Mouse (Mus musculus): ENCODE measurements around the gene Fabp2. TPM values are rescaled to one million over a fixed set of nuclear protein-coding genes. Genes with fewer than 3 reads are reported as not detected.
A peak's percentile ranks its signal among the peaks of the same experiment; 100 is the strongest.
"Not testable (repeated sequence)": the region's sequence is repeated elsewhere in the genome, so short reads cannot be mapped to it uniquely, and the experiment has no call there.

Fabp2 gene
- polyA plus RNA-seq, 1 experiment from 2014 or later: not detected

DNA sequence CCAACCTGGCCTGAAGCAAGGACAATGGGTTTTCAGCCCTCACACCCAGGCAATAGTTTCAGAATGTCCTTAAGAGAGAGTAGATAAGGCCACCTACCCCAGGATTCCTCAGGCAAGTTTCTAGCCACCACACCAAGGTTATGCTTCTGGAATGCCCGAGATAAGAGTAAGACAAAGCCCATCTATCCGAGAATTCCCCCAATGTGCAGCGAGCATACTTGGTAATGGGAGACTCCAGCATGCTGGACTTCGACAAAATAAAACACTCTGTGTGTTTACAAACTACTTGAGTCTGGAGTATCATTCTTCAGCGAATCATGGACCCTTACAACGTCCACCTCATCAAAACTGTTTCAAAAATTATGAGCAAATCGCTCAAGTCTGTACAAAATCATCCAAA is 28.3 kb downstream of the Fabp2 start:
- Histone ChIP-seq H3K27me3 (replicated peaks) (no peaks in the 10 kb centered on the region), H3K9me3 (no peaks in the 10 kb centered on the region), H3K4me3 (no peak overlapping the region), H3K36me3 (peaks cover 4% of the 10 kb centered on the region; the same call in 1 of the 2 replicates), H3K9ac (no peak overlapping the region), H3K27ac (no peak overlapping the region), H3K4me1 (0 out of 2 replicates have a peak, but pooled peaks cover 5% of the 10 kb centered on the region), H3K4me2 (replicated peaks) (peak overlapping the region; percentile 54)
- 77% methylated on average over 7 of the region's 7 CpGs for WGBS
- ATAC-seq (ENCODE audit: low FRiP score, low read depth): no peak

GRCm38 (mm10) chr3:122924009-122924914 is 29.4 kb downstream of the Fabp2 start, which contains the start of gene 1810037I17Rik:
1810037I17Rik (plus strand) TSS chr3:122924203.
- Histone ChIP-seq H3K9ac (peak within 1 kb of the TSS; percentile 56), H3K27me3 (replicated peaks) (no peaks in the 10 kb centered on the region), H3K27ac (0 out of 2 replicates have a peak within 1 kb of the TSS, but pooled peaks have one; percentile 10), H3K4me3 (peak within 1 kb of the TSS; percentile 54), H3K4me2 (replicated peaks) (peak within 1 kb of the TSS; percentile 54), H3K36me3 (peaks cover 4% of the 10 kb centered on the region; the same call in 1 of the 2 replicates), H3K4me1 (0 out of 2 replicates have a peak, but pooled peaks cover 5% of the 10 kb centered on the region), H3K9me3 (no peaks in the 10 kb centered on the region)
- under 1% methylated on average over 68 of the region's 68 CpGs for WGBS
- peak; percentile 99 for ATAC-seq (ENCODE audit: low FRiP score, low read depth)

GRCm38 (mm10) chr3:122929723-122930122 is 34.9 kb downstream of the Fabp2 start:
- 0 out of 2 replicates have a peak, but pooled peaks cover 5% of the 10 kb centered on the region for H3K4me1 ChIP-seq
- no peak for ATAC-seq (ENCODE audit: low FRiP score, low read depth)
- 93% methylated on average over 6 of the region's 6 CpGs for WGBS
- no peaks in the 10 kb centered on the region for H3K27me3 ChIP-seq (replicated peaks)
- H3K27ac ChIP-seq: no peak overlapping the region
- H3K9me3 ChIP-seq: no peaks in the 10 kb centered on the region
- H3K4me2 ChIP-seq (replicated peaks): no peak overlapping the region
- H3K36me3 ChIP-seq: peaks cover 4% of the 10 kb centered on the region; the same call in 1 of the 2 replicates
- no peak overlapping the region for H3K4me3 ChIP-seq
- H3K9ac ChIP-seq: no peak overlapping the region

GRCm38 (mm10) chr3:122932466-122932865 is 37.6 kb downstream of the Fabp2 start:
- Histone ChIP-seq H3K4me3 (no peak overlapping the region), H3K9ac (no peak overlapping the region), H3K9me3 (no peaks in the 10 kb centered on the region), H3K4me2 (replicated peaks) (no peak overlapping the region), H3K27ac (no peak overlapping the region), H3K36me3 (no peaks in the 10 kb centered on the region), H3K4me1 (no peaks in the 10 kb centered on the region), H3K27me3 (replicated peaks) (no peaks in the 10 kb centered on the region)
- 91% methylated on average over 1 of the region's 1 CpGs for WGBS
- no peak for ATAC-seq (ENCODE audit: low FRiP score, low read depth)

DNA sequence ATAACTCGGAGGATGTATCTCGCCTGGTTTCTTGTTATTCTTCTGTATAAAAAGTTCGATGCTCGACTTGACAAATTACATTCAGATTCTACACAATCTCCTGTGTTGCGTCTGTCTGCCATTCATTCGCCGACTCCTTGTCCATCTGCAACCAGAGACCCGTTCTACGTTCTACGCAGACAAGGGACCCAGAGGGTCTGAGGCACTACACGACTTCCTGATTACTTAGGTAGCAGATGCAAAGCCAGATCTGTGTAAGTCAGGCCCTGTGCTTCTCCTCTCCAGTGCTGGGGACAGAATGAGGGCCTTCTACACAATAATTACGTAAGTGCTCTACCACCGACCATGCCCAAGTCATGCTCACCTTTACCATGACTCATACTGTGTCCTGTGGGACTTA is 42.3 kb downstream of the Fabp2 start:
- H3K9me3 ChIP-seq; H3K27ac ChIP-seq; H3K4me2 ChIP-seq (replicated peaks); H3K27me3 ChIP-seq (replicated peaks); H3K9ac ChIP-seq; ATAC-seq (ENCODE audit: low FRiP score, low read depth); H3K4me3 ChIP-seq; H3K4me1 ChIP-seq; H3K36me3 ChIP-seq: not testable (repeated sequence)
- WGBS: 84% methylated on average over 13 of the region's 13 CpGs

DNA sequence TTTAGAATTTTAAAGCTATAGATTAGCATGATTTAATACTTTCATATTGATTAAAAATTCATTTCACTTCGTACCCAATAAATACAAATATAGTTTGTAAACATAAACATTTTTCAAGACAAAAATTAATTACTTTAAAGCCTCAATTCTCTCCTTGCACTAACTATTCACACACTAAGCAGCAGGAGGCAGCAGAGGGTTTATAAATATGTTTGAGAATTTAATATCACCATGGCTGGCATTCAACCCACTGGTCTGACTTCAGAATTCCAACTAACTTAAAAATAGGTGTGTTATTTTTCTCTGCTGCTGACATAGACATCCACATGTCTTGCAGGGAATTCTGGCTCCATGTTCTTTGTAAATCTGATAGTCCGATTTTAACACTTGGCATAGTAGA is 44.3 kb downstream of the Fabp2 start:
- WGBS: 84% methylated on average over 2 of the region's 2 CpGs
- no peak overlapping the region for H3K4me3 ChIP-seq
- no peaks in the 10 kb centered on the region for H3K4me1 ChIP-seq
- ATAC-seq (ENCODE audit: low FRiP score, low read depth): no peak
- H3K9ac ChIP-seq: no peak overlapping the region
- no peak overlapping the region for H3K4me2 ChIP-seq (replicated peaks)
- no peaks in the 10 kb centered on the region for H3K9me3 ChIP-seq
- no peaks in the 10 kb centered on the region for H3K36me3 ChIP-seq
- H3K27ac ChIP-seq: no peak overlapping the region
- H3K27me3 ChIP-seq (replicated peaks): no peaks in the 10 kb centered on the region

GRCm38 (mm10) chr3:122943387-122943890 is 48.6 kb downstream of the Fabp2 start:
- no peak overlapping the region for H3K4me3 ChIP-seq
- no peaks in the 10 kb centered on the region for H3K36me3 ChIP-seq
- ATAC-seq (ENCODE audit: low FRiP score, low read depth): no peak
- no peaks in the 10 kb centered on the region for H3K4me1 ChIP-seq
- H3K27ac ChIP-seq: no peak overlapping the region
- no peak overlapping the region for H3K9ac ChIP-seq
- H3K4me2 ChIP-seq (replicated peaks): no peak overlapping the region
- WGBS: 84% methylated on average over 6 of the region's 6 CpGs
- no peaks in the 10 kb centered on the region for H3K27me3 ChIP-seq (replicated peaks)
- no peaks in the 10 kb centered on the region for H3K9me3 ChIP-seq

Other genes with a start within 250 kb of the Fabp2 start
- 2.7 and 2.9 TPM in 2 replicates for gene Pde5a, start 166.1 kb upstream of the Fabp2 start, polyA plus RNA-seq (2016; fragmentation: Nextera tagmentation; extraction: Ambion mirVana)
- gene Gm10959, start 24.3 kb downstream of the Fabp2 start, polyA plus RNA-seq (2016; fragmentation: Nextera tagmentation; extraction: Ambion mirVana): not detected in 2 replicates
- gene 1810037I17Rik, start 29.1 kb downstream of the Fabp2 start, polyA plus RNA-seq (2016; fragmentation: Nextera tagmentation; extraction: Ambion mirVana): 86.6 and 90.4 TPM in 2 replicates
- gene Usp53, start 89.4 kb downstream of the Fabp2 start, polyA plus RNA-seq (2016; fragmentation: Nextera tagmentation; extraction: Ambion mirVana): 5.5 and 5.7 TPM in 2 replicates
- 2.6 and 3.2 TPM in 2 replicates for gene Myoz2, start 139.9 kb downstream of the Fabp2 start, polyA plus RNA-seq (2016; fragmentation: Nextera tagmentation; extraction: Ambion mirVana)